18 mouse cellular contexts compared by ENCODE assay signal in the genomic region with DNA sequence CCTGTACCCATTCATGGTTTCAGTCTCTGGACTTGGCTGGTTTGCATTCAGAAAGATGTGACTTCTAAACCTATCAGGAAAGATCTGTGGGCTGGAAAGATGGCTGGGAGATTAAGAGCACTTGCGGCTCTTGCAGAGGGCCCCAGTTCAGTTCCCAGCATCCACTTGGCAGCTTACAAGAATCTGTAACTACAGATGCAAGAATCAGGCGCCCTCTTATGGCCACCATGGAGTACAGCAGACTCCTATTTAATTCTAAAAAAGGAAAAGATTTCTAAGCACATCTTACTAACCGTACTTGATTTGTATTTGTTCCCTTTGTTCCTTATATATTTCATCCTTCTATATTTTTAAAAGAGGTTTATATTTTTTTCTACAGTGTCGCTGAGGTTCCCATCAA.
A peak's percentile ranks its signal among the peaks of the same experiment; 100 is the strongest.
DNase-seq lines count a peak whose midpoint lies in the region; ATAC-seq and TF ChIP-seq lines count a peak whose summit lies in the region.
"Had no signal": no experiment of that assay in that cellular context is flagged by ENCODE, and none has a peak within 500 bp of the region (broad histone marks: within the 10 kb centered on the region; RNA-seq: fewer than 3 reads in every experiment).

No protein-coding gene starts in this region.

- H3K4me3 ChIP-seq in embryonic facial prominence, embryonic 11.5 days (ENCODE audit: low read depth, low read length): no peak overlapping the region
- no peak overlapping the region for H3K4me3 ChIP-seq in embryonic facial prominence, embryonic 10.5 days
- no peak overlapping the region for H3K4me3 ChIP-seq in layer of hippocampus, adult 2 months
- H3K4me3 ChIP-seq in cerebellum, adult 2 months (replicated peaks; ENCODE audit: insufficient read depth, low read depth, low read length): no peak overlapping the region
- H3K4me3 ChIP-seq: embryonic facial prominence, embryonic 13.5 days; forebrain, embryonic 12.5 days; heart, embryonic 10.5 days; limb, embryonic 15.5 days; midbrain, embryonic 10.5 days had no signal

- no peak overlapping the region for H3K27ac ChIP-seq in embryonic facial prominence, embryonic 11.5 days (replicated peaks; ENCODE audit: low read depth, low read length)
- no peak overlapping the region for H3K27ac ChIP-seq in embryonic facial prominence, embryonic 10.5 days (replicated peaks)
- H3K27ac ChIP-seq in layer of hippocampus, adult 2 months: no peak overlapping the region
- H3K27ac ChIP-seq in cerebellum, adult 2 months (ENCODE audit: insufficient read depth, low read length): no peak overlapping the region
- H3K27ac ChIP-seq: embryonic facial prominence, embryonic 13.5 days; forebrain, embryonic 12.5 days; heart, embryonic 10.5 days; limb, embryonic 15.5 days; midbrain, embryonic 10.5 days had no signal

- ATAC-seq in embryonic facial prominence, embryonic 11.5 days (replicated peaks; ENCODE audit: insufficient number of reproducible peaks, low FRiP score, low TSS enrichment, low read depth): no peak
- ATAC-seq: inflammation-experienced regulatory T-cells, adult 6 months had no signal

- no peaks in the 10 kb centered on the region; the same call in none of the 2 replicates for H3K36me3 ChIP-seq in embryonic facial prominence, embryonic 11.5 days (replicated peaks; ENCODE audit: control insufficient read depth, insufficient read depth, low read depth, low read length)
- H3K36me3 ChIP-seq in embryonic facial prominence, embryonic 10.5 days (replicated peaks): peaks cover 89% of the 10 kb centered on the region

- H3K9me3 ChIP-seq in embryonic facial prominence, embryonic 11.5 days (replicated peaks; ENCODE audit: control insufficient read depth, low read length): no peaks in the 10 kb centered on the region
- H3K9me3 ChIP-seq in embryonic facial prominence, embryonic 10.5 days: no peaks in the 10 kb centered on the region
- H3K9me3 ChIP-seq: embryonic facial prominence, embryonic 13.5 days; forebrain, embryonic 12.5 days; heart, embryonic 10.5 days; limb, embryonic 15.5 days; midbrain, embryonic 10.5 days had no signal

- no peak overlapping the region for H3K9ac ChIP-seq in embryonic facial prominence, embryonic 11.5 days (replicated peaks; ENCODE audit: low read length)
- H3K9ac ChIP-seq: embryonic facial prominence, embryonic 13.5 days; forebrain, embryonic 12.5 days; limb, embryonic 15.5 days had no signal

- TF ChIP-seq CTCF in layer of hippocampus, adult 2 months (conservative IDR thresholded peaks at IDR 0.05): peak; percentile 75
- no peak for TF ChIP-seq CTCF in cerebellum, adult 2 months (IDR thresholded peaks at IDR 0.05; ENCODE audit: borderline replicate concordance, insufficient read depth, low read depth, low read length)

- TF ChIP-seq POLR2A in cerebellum, adult 2 months (IDR thresholded peaks at IDR 0.05; ENCODE audit: borderline replicate concordance, insufficient read depth, low read length): no peak

- 60% methylated on average over 4 of the region's 4 CpGs for WGBS in embryonic facial prominence, embryonic 11.5 days
- WGBS in embryonic facial prominence, embryonic 10.5 days: 72% methylated on average over 4 of the region's 4 CpGs
- WGBS in cerebellum, adult 2 months: 79% methylated on average over 4 of the region's 4 CpGs

- no peak overlapping the region for H3K4me2 ChIP-seq in embryonic facial prominence, embryonic 11.5 days (ENCODE audit: low read depth, low read length)
- H3K4me2 ChIP-seq: embryonic facial prominence, embryonic 13.5 days; forebrain, embryonic 12.5 days; limb, embryonic 15.5 days had no signal

- H3K4me1 ChIP-seq in embryonic facial prominence, embryonic 11.5 days (ENCODE audit: control insufficient read depth, insufficient read depth, low read length): no peaks in the 10 kb centered on the region
- peaks cover 15% of the 10 kb centered on the region for H3K4me1 ChIP-seq in embryonic facial prominence, embryonic 10.5 days
- peaks cover 7% of the 10 kb centered on the region; the same call in 1 of the 2 replicates for H3K4me1 ChIP-seq in cerebellum, adult 2 months (ENCODE audit: control insufficient read depth, insufficient read depth, low read length)
- H3K4me1 ChIP-seq: embryonic facial prominence, embryonic 13.5 days; forebrain, embryonic 12.5 days; limb, embryonic 15.5 days had no signal

- no peaks in the 10 kb centered on the region for H3K27me3 ChIP-seq in embryonic facial prominence, embryonic 11.5 days (ENCODE audit: control insufficient read depth, insufficient read depth, low read length)
- H3K27me3 ChIP-seq in embryonic facial prominence, embryonic 10.5 days (replicated peaks; ENCODE audit: low read depth, poor library complexity, severe bottlenecking): no peaks in the 10 kb centered on the region
- no peaks in the 10 kb centered on the region for H3K27me3 ChIP-seq in cerebellum, adult 2 months (ENCODE audit: control insufficient read depth, insufficient read depth, low read length)
- H3K27me3 ChIP-seq: embryonic facial prominence, embryonic 13.5 days; forebrain, embryonic 12.5 days; limb, embryonic 15.5 days had no signal

- peak; percentile 17 for DNase-seq in embryonic facial prominence, embryonic 11.5 days (ENCODE audit: low spot score)
- DNase-seq in embryonic facial prominence, embryonic 10.5 days (ENCODE audit: low spot score): no peak
- DNase-seq in layer of hippocampus, adult 2 months (ENCODE audit: low spot score in 2 of 2): no peak
- DNase-seq in layer of hippocampus, postnatal 14 days (ENCODE audit: low spot score in 2 of 2): no peak
- DNase-seq in thymus, postnatal 4 days: peak; percentile 51
- no peak for DNase-seq in thymus, postnatal 14 days
- no peak for DNase-seq in cerebellum, adult 2 months
- DNase-seq in frontal cortex, postnatal 36 days (ENCODE audit: low spot score in 2 of 2): no peak
- DNase-seq: adrenal gland, adult 8-10 months; heart, postnatal 4 days; lung, postnatal 14 days; right cerebral cortex, postnatal 4 days had no signal

Comparison
In these comparisons a context has a peak if more than half of its experiments do, and no peak if none do; other contexts are left out.
1. DNase-seq: peak in embryonic facial prominence, embryonic 11.5 days (single experiment) and thymus, postnatal 4 days (single experiment); none in embryonic facial prominence, embryonic 10.5 days (single experiment), layer of hippocampus, adult 2 months (0 of 2), layer of hippocampus, postnatal 14 days (0 of 2), thymus, postnatal 14 days (single experiment), cerebellum, adult 2 months (0 of 2) and frontal cortex, postnatal 36 days (0 of 2).